ENCODE assay signal across 30 mouse cellular contexts in genomic region chr11:108118814-108119213, GRCm38 (mm10).
DNase-seq lines count a peak whose midpoint lies in the region; ATAC-seq and TF ChIP-seq lines count a peak whose summit lies in the region.
"Had no signal": no experiment of that assay in that cellular context is flagged by ENCODE, and none has a peak within 500 bp of the region (broad histone marks: within the 10 kb centered on the region; RNA-seq: fewer than 3 reads in every experiment).

No protein-coding gene starts in this region.

- peak; percentile 87 for TF ChIP-seq EP300 in lung, postnatal 0 days (IDR thresholded peaks at IDR 0.05)

- no peak overlapping the region for H3K9ac ChIP-seq in heart, embryonic 16.5 days (ENCODE audit: low read length)
- no peak overlapping the region for H3K9ac ChIP-seq in heart, embryonic 11.5 days (ENCODE audit: low read depth, low read length)
- no peak overlapping the region for H3K9ac ChIP-seq in lung, postnatal 0 days (replicated peaks; ENCODE audit: low read depth)
- H3K9ac ChIP-seq in liver, embryonic 11.5 days (ENCODE audit: low read depth, low read length), result no peak overlapping the region
- H3K9ac ChIP-seq: embryonic facial prominence, embryonic 12.5 days; forebrain, embryonic 15.5 days; hindbrain, embryonic 15.5 days; limb, embryonic 13.5 days; liver, embryonic 12.5 days; liver, postnatal 0 days; midbrain, embryonic 15.5 days; neural tube, embryonic 15.5 days; stomach, embryonic 15.5 days had no signal

- no peaks in the 10 kb centered on the region for H3K27me3 ChIP-seq in heart, embryonic 16.5 days (ENCODE audit: control insufficient read depth, insufficient read depth, low read length)
- H3K27me3 ChIP-seq in heart, embryonic 11.5 days (ENCODE audit: control insufficient read depth, insufficient read depth, low read length), result no peaks in the 10 kb centered on the region
- no peaks in the 10 kb centered on the region for H3K27me3 ChIP-seq in lung, postnatal 0 days (replicated peaks; ENCODE audit: insufficient read depth, low read length)
- H3K27me3 ChIP-seq in liver, embryonic 11.5 days (replicated peaks; ENCODE audit: control insufficient read depth, insufficient read depth, low read length), result no peaks in the 10 kb centered on the region
- H3K27me3 ChIP-seq: CH12.LX; embryonic facial prominence, embryonic 12.5 days; forebrain, embryonic 15.5 days; hindbrain, embryonic 15.5 days; limb, embryonic 13.5 days; liver, embryonic 12.5 days; midbrain, embryonic 15.5 days; neural tube, embryonic 15.5 days; stomach, embryonic 15.5 days had no signal

- intact Hi-C loops in heart, postnatal 14 days (cut with DNase I), result no loop called here

- peak overlapping the region; percentile 65 for H3K27ac ChIP-seq in heart, embryonic 16.5 days (ENCODE audit: low read length)
- no peak overlapping the region for H3K27ac ChIP-seq in heart, embryonic 11.5 days (ENCODE audit: low read depth, low read length)
- no peak overlapping the region for H3K27ac ChIP-seq in lung, postnatal 0 days (ENCODE audit: low read length)
- H3K27ac ChIP-seq in liver, embryonic 11.5 days (ENCODE audit: low read depth, low read length), result no peak overlapping the region
- H3K27ac ChIP-seq: embryonic facial prominence, embryonic 12.5 days; forebrain, embryonic 15.5 days; heart, adult 2 months; hindbrain, embryonic 10.5 days; hindbrain, embryonic 15.5 days; layer of hippocampus, adult 2 months; limb, embryonic 13.5 days; liver, embryonic 12.5 days; midbrain, embryonic 10.5 days; midbrain, embryonic 15.5 days; neural tube, embryonic 15.5 days; stomach, embryonic 15.5 days had no signal

- peak; percentile 70 for DNase-seq in heart, adult 11 months
- no peak for DNase-seq in heart, postnatal 14 days
- DNase-seq in lung, postnatal 0 days (ENCODE audit: low spot score), result peak; percentile 64
- peak; percentile 22 to 77 for DNase-seq in lung, postnatal 4 days
- DNase-seq in liver, embryonic 11.5 days (ENCODE audit: low spot score), result no peak
- DNase-seq: adrenal gland, adult 8-10 months; cerebellum, adult 8-10 months; cerebellum, postnatal 25 days; gastrocnemius, postnatal 25 days; heart, adult 2 months; kidney, adult 11 months; kidney, postnatal 36 days; liver, postnatal 0 days; retina, postnatal 1 day; right cerebral cortex, postnatal 14 days had no signal

- H3K4me1 ChIP-seq in heart, embryonic 16.5 days (ENCODE audit: control insufficient read depth, insufficient read depth, low read length), result peaks cover 23% of the 10 kb centered on the region
- peaks cover 5% of the 10 kb centered on the region for H3K4me1 ChIP-seq in heart, embryonic 11.5 days (ENCODE audit: control insufficient read depth, insufficient read depth, low read length)
- H3K4me1 ChIP-seq in lung, postnatal 0 days (ENCODE audit: insufficient read depth, low read depth, low read length), result no peaks in the 10 kb centered on the region
- H3K4me1 ChIP-seq in liver, embryonic 11.5 days (replicated peaks; ENCODE audit: control insufficient read depth, insufficient read depth, low read length), result no peaks in the 10 kb centered on the region
- H3K4me1 ChIP-seq: embryonic facial prominence, embryonic 12.5 days; hindbrain, embryonic 15.5 days; liver, embryonic 12.5 days; midbrain, embryonic 15.5 days; neural tube, embryonic 15.5 days; stomach, embryonic 15.5 days had no signal

- H3K4me3 ChIP-seq in heart, embryonic 16.5 days (ENCODE audit: low read length), result no peak overlapping the region
- no peak overlapping the region for H3K4me3 ChIP-seq in heart, embryonic 11.5 days (ENCODE audit: low read depth, low read length)
- no peak overlapping the region for H3K4me3 ChIP-seq in lung, postnatal 0 days (ENCODE audit: low read depth, low read length)
- no peak overlapping the region for H3K4me3 ChIP-seq in liver, embryonic 11.5 days (ENCODE audit: low read depth, low read length)
- H3K4me3 ChIP-seq: embryonic facial prominence, embryonic 12.5 days; forebrain, embryonic 15.5 days; heart, adult 2 months; hindbrain, embryonic 10.5 days; hindbrain, embryonic 15.5 days; layer of hippocampus, adult 2 months; limb, embryonic 13.5 days; liver, embryonic 12.5 days; midbrain, embryonic 10.5 days; midbrain, embryonic 15.5 days; neural tube, embryonic 15.5 days; stomach, embryonic 15.5 days had no signal

- no peak overlapping the region for H3K4me2 ChIP-seq in heart, embryonic 16.5 days (ENCODE audit: low read depth, low read length)
- no peak overlapping the region for H3K4me2 ChIP-seq in heart, embryonic 11.5 days
- H3K4me2 ChIP-seq in lung, postnatal 0 days (replicated peaks; ENCODE audit: low read depth, low read length), result no peak overlapping the region
- no peak overlapping the region for H3K4me2 ChIP-seq in liver, embryonic 11.5 days
- H3K4me2 ChIP-seq: embryonic facial prominence, embryonic 12.5 days; forebrain, embryonic 15.5 days; hindbrain, embryonic 15.5 days; limb, embryonic 13.5 days; liver, embryonic 12.5 days; midbrain, embryonic 15.5 days; neural tube, embryonic 15.5 days; stomach, embryonic 15.5 days had no signal

- peak; percentile 56 for ATAC-seq in heart, embryonic 16.5 days (replicated peaks; ENCODE audit: extremely low read depth, insufficient read depth, low FRiP score)
- ATAC-seq in heart, embryonic 11.5 days (replicated peaks; ENCODE audit: insufficient number of reproducible peaks, low FRiP score, low TSS enrichment), result no peak
- peak; percentile 87 for ATAC-seq in lung, postnatal 0 days
- ATAC-seq in liver, embryonic 11.5 days (replicated peaks; ENCODE audit: low FRiP score), result no peak
- ATAC-seq: forebrain, embryonic 15.5 days; inflammation-experienced regulatory T-cells, adult 6 months; liver, embryonic 12.5 days; liver, postnatal 0 days; midbrain, embryonic 15.5 days had no signal

- 47% methylated on average over 2 of the region's 2 CpGs for WGBS in heart, embryonic 16.5 days
- 69% methylated on average over 2 of the region's 2 CpGs for WGBS in heart, embryonic 11.5 days (ENCODE audit: insufficient replicate concordance)
- 49% methylated on average over 2 of the region's 2 CpGs for WGBS in lung, postnatal 0 days
- 78% methylated on average over 2 of the region's 2 CpGs for WGBS in liver, embryonic 11.5 days

- H3K9me3 ChIP-seq in heart, embryonic 16.5 days (replicated peaks; ENCODE audit: control insufficient read depth, low read length), result no peaks in the 10 kb centered on the region
- H3K9me3 ChIP-seq in heart, embryonic 11.5 days (replicated peaks; ENCODE audit: control insufficient read depth, low read length), result no peaks in the 10 kb centered on the region
- no peaks in the 10 kb centered on the region for H3K9me3 ChIP-seq in lung, postnatal 0 days (ENCODE audit: low read length)
- H3K9me3 ChIP-seq in liver, embryonic 11.5 days (ENCODE audit: control insufficient read depth, low read length), result no peaks in the 10 kb centered on the region
- H3K9me3 ChIP-seq: embryonic facial prominence, embryonic 12.5 days; forebrain, embryonic 15.5 days; hindbrain, embryonic 10.5 days; hindbrain, embryonic 15.5 days; limb, embryonic 13.5 days; liver, embryonic 12.5 days; midbrain, embryonic 10.5 days; midbrain, embryonic 15.5 days; neural tube, embryonic 15.5 days; stomach, embryonic 15.5 days had no signal

- no peak for TF ChIP-seq CTCF in lung, postnatal 0 days (IDR thresholded peaks at IDR 0.05)

- no peaks in the 10 kb centered on the region for H3K36me3 ChIP-seq in heart, embryonic 16.5 days (ENCODE audit: control insufficient read depth, insufficient read depth)
- H3K36me3 ChIP-seq in heart, embryonic 11.5 days (ENCODE audit: control insufficient read depth, insufficient read depth, low read length), result no peaks in the 10 kb centered on the region
- no peaks in the 10 kb centered on the region for H3K36me3 ChIP-seq in lung, postnatal 0 days (ENCODE audit: insufficient read depth, low read length)
- H3K36me3 ChIP-seq in liver, embryonic 11.5 days (ENCODE audit: control insufficient read depth, insufficient read depth, low read length), result no peaks in the 10 kb centered on the region
- H3K36me3 ChIP-seq: embryonic facial prominence, embryonic 12.5 days; forebrain, embryonic 15.5 days; hindbrain, embryonic 10.5 days; hindbrain, embryonic 15.5 days; limb, embryonic 13.5 days; liver, embryonic 12.5 days; midbrain, embryonic 10.5 days; midbrain, embryonic 15.5 days; neural tube, embryonic 15.5 days; stomach, embryonic 15.5 days had no signal

Comparison
In these comparisons a context has a peak if more than half of its experiments do, and no peak if none do; other contexts are left out.
1. DNase-seq: peak in heart, adult 11 months (single experiment), lung, postnatal 0 days (single experiment) and lung, postnatal 4 days (2 of 2); none in heart, postnatal 14 days (0 of 2) and liver, embryonic 11.5 days (single experiment).
2. ATAC-seq: peak in heart, embryonic 16.5 days (single experiment) and lung, postnatal 0 days (single experiment); none in heart, embryonic 11.5 days (single experiment) and liver, embryonic 11.5 days (single experiment).